ENCODE assay signal across 9 mouse cellular contexts in the genomic region with DNA sequence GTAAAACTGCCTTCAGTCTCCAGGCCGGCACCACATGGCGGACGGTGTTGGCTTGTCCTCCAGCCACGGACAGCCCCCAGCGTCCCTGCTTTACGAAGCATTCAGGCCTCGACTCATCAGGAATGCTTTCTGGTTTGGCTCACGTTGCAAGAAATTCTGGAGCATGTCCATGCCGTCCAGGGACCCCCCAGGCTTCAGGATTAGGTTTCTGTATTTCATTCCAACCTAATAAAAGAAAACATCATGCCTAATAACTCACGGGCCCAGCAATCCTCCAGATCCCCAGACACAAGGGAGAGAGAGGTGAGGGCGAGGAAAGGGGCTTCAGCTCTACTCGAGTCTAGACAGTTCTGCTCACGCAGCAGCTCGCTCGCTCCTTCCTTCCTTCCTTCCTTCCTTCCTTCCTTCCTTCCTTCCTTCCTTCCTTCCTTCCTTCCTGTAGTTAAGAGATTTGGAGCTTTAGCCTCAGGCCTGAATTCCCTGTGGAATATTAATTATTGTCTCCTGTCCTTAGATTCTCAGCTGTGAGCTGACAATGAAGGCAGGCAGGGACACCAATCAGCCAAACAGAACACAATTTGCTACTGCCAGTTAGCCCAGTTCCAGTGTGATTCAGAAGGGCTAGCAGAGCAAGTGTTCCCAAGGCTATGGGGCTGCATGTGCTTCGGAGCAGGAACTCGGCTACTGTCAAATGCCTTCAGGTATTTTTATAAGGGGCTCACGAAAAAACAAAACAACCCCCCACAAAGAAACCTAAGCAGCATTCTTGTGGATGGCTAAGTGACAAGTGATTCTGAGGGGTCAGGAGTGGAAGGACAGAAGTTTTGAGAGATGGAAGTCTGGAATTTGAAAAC.
DNase-seq lines count a peak whose midpoint lies in the region; ATAC-seq lines count a peak whose summit lies in the region.
"Had no signal": no experiment of that assay in that cellular context is flagged by ENCODE, and none has a peak within 500 bp of the region (broad histone marks: within the 10 kb centered on the region; RNA-seq: fewer than 3 reads in every experiment).

No protein-coding gene starts in this region.

- no peaks in the 10 kb centered on the region for H3K27me3 ChIP-seq in heart, embryonic 12.5 days (replicated peaks)
- H3K27me3 ChIP-seq in embryonic facial prominence, embryonic 15.5 days, result no peaks in the 10 kb centered on the region
- H3K27me3 ChIP-seq in limb, embryonic 12.5 days, result no peaks in the 10 kb centered on the region

- H3K36me3 ChIP-seq in heart, embryonic 12.5 days, result peaks cover 7% of the 10 kb centered on the region
- no peaks in the 10 kb centered on the region for H3K36me3 ChIP-seq in embryonic facial prominence, embryonic 15.5 days
- H3K36me3 ChIP-seq in limb, embryonic 12.5 days, result no peaks in the 10 kb centered on the region

- 0 out of 2 replicates have a peak, but pooled peaks cover 7% of the 10 kb centered on the region for H3K4me1 ChIP-seq in heart, embryonic 12.5 days (replicated peaks)
- peaks cover 29% of the 10 kb centered on the region for H3K4me1 ChIP-seq in embryonic facial prominence, embryonic 15.5 days
- H3K4me1 ChIP-seq in limb, embryonic 12.5 days (replicated peaks), result peaks cover 33% of the 10 kb centered on the region

- H3K9me3 ChIP-seq in heart, embryonic 12.5 days (replicated peaks), result peaks cover 2% of the 10 kb centered on the region; the same call in 1 of the 2 replicates
- H3K9me3 ChIP-seq in embryonic facial prominence, embryonic 15.5 days (replicated peaks), result no peaks in the 10 kb centered on the region
- peaks cover 3% of the 10 kb centered on the region for H3K9me3 ChIP-seq in limb, embryonic 12.5 days

- H3K4me3 ChIP-seq in heart, embryonic 12.5 days, result no peak overlapping the region
- H3K4me3 ChIP-seq in embryonic facial prominence, embryonic 15.5 days (replicated peaks), result no peak overlapping the region
- no peak overlapping the region for H3K4me3 ChIP-seq in limb, embryonic 12.5 days (replicated peaks)

- H3K4me2 ChIP-seq in heart, embryonic 12.5 days, result no peak overlapping the region
- H3K4me2 ChIP-seq in embryonic facial prominence, embryonic 15.5 days (replicated peaks), result peak overlapping the region; percentile 34
- no peak overlapping the region for H3K4me2 ChIP-seq in limb, embryonic 12.5 days

- peak overlapping the region; percentile 60 for H3K27ac ChIP-seq in heart, embryonic 12.5 days (ENCODE audit: poor library complexity, severe bottlenecking)
- peak overlapping the region; percentile 84 for H3K27ac ChIP-seq in embryonic facial prominence, embryonic 15.5 days (replicated peaks)
- H3K27ac ChIP-seq in limb, embryonic 12.5 days, result peak overlapping the region; percentile 72; the same call in 1 of the 2 replicates

- ATAC-seq in heart, embryonic 12.5 days (ENCODE audit: insufficient number of reproducible peaks, low FRiP score), result no peak
- peak; percentile 73; the same call in 1 of the 2 replicates for ATAC-seq in embryonic facial prominence, embryonic 15.5 days (ENCODE audit: insufficient number of reproducible peaks, low FRiP score, low TSS enrichment, low read depth)
- no peak for ATAC-seq in limb, embryonic 12.5 days (ENCODE audit: insufficient number of reproducible peaks, insufficient read depth, low FRiP score, low TSS enrichment, low read depth)

- no peak for DNase-seq in heart, adult 8-10 months (ENCODE audit: low spot score)
- DNase-seq in Muller cell, postnatal 12 days (ENCODE audit: inconsistent ontology term), result peak; percentile 95
- no peak for DNase-seq in urinary bladder, postnatal 10 days (ENCODE audit: low spot score)
- no peak for DNase-seq in cerebellum, adult 9-11 months
- no peak for DNase-seq in gastrocnemius, adult 18-20 months (ENCODE audit: low spot score)
- DNase-seq: gastrocnemius, postnatal 36 days had no signal

- WGBS in heart, embryonic 12.5 days, result 56% methylated on average over 18 of the region's 18 CpGs
- 17% methylated on average over 18 of the region's 18 CpGs for WGBS in embryonic facial prominence, embryonic 15.5 days
- 31% methylated on average over 18 of the region's 18 CpGs for WGBS in limb, embryonic 12.5 days

- no peak overlapping the region for H3K9ac ChIP-seq in heart, embryonic 12.5 days
- H3K9ac ChIP-seq in embryonic facial prominence, embryonic 15.5 days, result no peak overlapping the region
- H3K9ac ChIP-seq in limb, embryonic 12.5 days (replicated peaks), result no peak overlapping the region
